ENCODE assay signal across 15 mouse cellular contexts in the genomic region with DNA sequence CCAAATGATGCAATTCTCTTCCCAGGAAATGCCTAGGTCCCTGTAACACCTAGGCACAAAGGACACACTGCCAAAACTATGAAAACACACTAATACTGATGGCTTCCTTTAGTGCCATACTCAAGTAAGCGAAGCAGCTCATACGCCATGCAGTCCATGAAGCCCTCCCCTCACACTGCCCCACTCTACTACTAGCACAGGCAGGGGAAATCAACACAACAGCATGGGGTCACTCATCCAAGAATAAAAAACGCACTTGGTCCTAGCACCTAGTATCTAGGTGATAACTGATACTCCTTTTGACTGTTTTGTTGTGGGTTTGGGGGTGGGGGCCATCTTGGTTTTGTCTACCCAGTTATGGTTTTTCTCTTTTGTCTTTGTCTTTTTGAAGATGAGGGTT. TPM values are rescaled to one million over a fixed set of nuclear protein-coding genes. Genes with fewer than 3 reads are reported as not detected.
DNase-seq lines count a peak whose midpoint lies in the region; ATAC-seq and TF ChIP-seq lines count a peak whose summit lies in the region.
"Had no signal": no experiment of that assay in that cellular context is flagged by ENCODE, and none has a peak within 500 bp of the region (broad histone marks: within the 10 kb centered on the region; RNA-seq: fewer than 3 reads in every experiment).

No protein-coding gene starts in this region.

- H3K36me3 ChIP-seq in hindbrain, embryonic 12.5 days, result peaks cover 15% of the 10 kb centered on the region; the same call in 1 of the 2 replicates
- H3K36me3 ChIP-seq in hindbrain, embryonic 11.5 days (ENCODE audit: control insufficient read depth, insufficient read depth, low read length), result no peaks in the 10 kb centered on the region
- peaks cover 7% of the 10 kb centered on the region for H3K36me3 ChIP-seq in midbrain, embryonic 13.5 days
- H3K36me3 ChIP-seq in midbrain, postnatal 0 days (ENCODE audit: insufficient read depth, low read length), result no peaks in the 10 kb centered on the region
- peaks cover 11% of the 10 kb centered on the region for H3K36me3 ChIP-seq in forebrain, postnatal 0 days (ENCODE audit: insufficient read depth)

- 89% methylated on average over 3 of the region's 3 CpGs for WGBS in hindbrain, embryonic 12.5 days
- WGBS in hindbrain, embryonic 11.5 days, result 89% methylated on average over 3 of the region's 3 CpGs
- WGBS in midbrain, embryonic 13.5 days, result 89% methylated on average over 3 of the region's 3 CpGs
- 82% methylated on average over 3 of the region's 3 CpGs for WGBS in midbrain, postnatal 0 days
- WGBS in forebrain, postnatal 0 days, result 92% methylated on average over 3 of the region's 3 CpGs

- no peak overlapping the region for H3K4me3 ChIP-seq in hindbrain, embryonic 12.5 days
- H3K4me3 ChIP-seq in hindbrain, embryonic 11.5 days (ENCODE audit: low read depth, low read length), result no peak overlapping the region
- H3K4me3 ChIP-seq in midbrain, embryonic 13.5 days (replicated peaks), result no peak overlapping the region
- H3K4me3 ChIP-seq in midbrain, postnatal 0 days (ENCODE audit: low read depth, low read length), result no peak overlapping the region
- H3K4me3 ChIP-seq in forebrain, postnatal 0 days (ENCODE audit: low read depth, low read length), result no peak overlapping the region
- H3K4me3 ChIP-seq: heart, adult 2 months; heart, embryonic 15.5 days; limb, embryonic 10.5 days had no signal

- ATAC-seq in hindbrain, embryonic 12.5 days (ENCODE audit: low FRiP score), result peak; percentile 43; the same call in 1 of the 2 replicates
- ATAC-seq in hindbrain, embryonic 11.5 days (ENCODE audit: low FRiP score), result no peak
- peak; percentile 55 for ATAC-seq in midbrain, embryonic 13.5 days
- no peak for ATAC-seq in midbrain, postnatal 0 days (ENCODE audit: low FRiP score)
- ATAC-seq in forebrain, postnatal 0 days, result peak; percentile 42
- ATAC-seq in inflammation-experienced regulatory T-cells, adult 6 months, result peak; percentile 16

- no peaks in the 10 kb centered on the region for H3K27me3 ChIP-seq in hindbrain, embryonic 12.5 days
- no peaks in the 10 kb centered on the region for H3K27me3 ChIP-seq in hindbrain, embryonic 11.5 days (ENCODE audit: control insufficient read depth, insufficient read depth, low read length)
- H3K27me3 ChIP-seq in midbrain, embryonic 13.5 days, result no peaks in the 10 kb centered on the region
- no peaks in the 10 kb centered on the region for H3K27me3 ChIP-seq in midbrain, postnatal 0 days (ENCODE audit: insufficient read depth, low read length)
- no peaks in the 10 kb centered on the region for H3K27me3 ChIP-seq in forebrain, postnatal 0 days (ENCODE audit: insufficient read depth, low read length)
- H3K27me3 ChIP-seq: heart, embryonic 15.5 days had no signal

- no peak overlapping the region for H3K9ac ChIP-seq in hindbrain, embryonic 12.5 days
- H3K9ac ChIP-seq in hindbrain, embryonic 11.5 days (ENCODE audit: low read depth, low read length), result no peak overlapping the region
- H3K9ac ChIP-seq in midbrain, embryonic 13.5 days (replicated peaks), result no peak overlapping the region
- H3K9ac ChIP-seq in midbrain, postnatal 0 days (replicated peaks; ENCODE audit: low read length, poor library complexity, severe bottlenecking), result no peak overlapping the region
- H3K9ac ChIP-seq in forebrain, postnatal 0 days, result 0 out of 2 replicates have a peak overlapping the region, but pooled peaks have one; percentile 31
- H3K9ac ChIP-seq: heart, embryonic 15.5 days had no signal

- H3K4me2 ChIP-seq in hindbrain, embryonic 12.5 days (replicated peaks), result no peak overlapping the region
- H3K4me2 ChIP-seq in hindbrain, embryonic 11.5 days (replicated peaks; ENCODE audit: low read depth, low read length), result no peak overlapping the region
- no peak overlapping the region for H3K4me2 ChIP-seq in midbrain, embryonic 13.5 days (replicated peaks)
- no peak overlapping the region for H3K4me2 ChIP-seq in midbrain, postnatal 0 days (ENCODE audit: low read depth, low read length, poor library complexity, severe bottlenecking)
- no peak overlapping the region for H3K4me2 ChIP-seq in forebrain, postnatal 0 days (ENCODE audit: low read depth)
- H3K4me2 ChIP-seq: heart, embryonic 15.5 days; liver, embryonic 11.5 days had no signal

- DNase-seq in hindbrain, embryonic 11.5 days (ENCODE audit: low spot score), result no peak
- DNase-seq in midbrain, postnatal 0 days (ENCODE audit: low spot score), result no peak
- DNase-seq in forebrain, postnatal 0 days, result no peak
- DNase-seq in adrenal gland, adult 18-20 months (ENCODE audit: low spot score in 2 of 2), result no peak
- no peak for DNase-seq in right cerebral cortex, postnatal 36 days (ENCODE audit: low spot score in 2 of 2)

- H3K4me1 ChIP-seq in hindbrain, embryonic 12.5 days, result peaks cover 18% of the 10 kb centered on the region
- no peaks in the 10 kb centered on the region for H3K4me1 ChIP-seq in hindbrain, embryonic 11.5 days (replicated peaks; ENCODE audit: control insufficient read depth, insufficient read depth, low read length)
- peaks cover 24% of the 10 kb centered on the region for H3K4me1 ChIP-seq in midbrain, embryonic 13.5 days (replicated peaks)
- peaks cover 12% of the 10 kb centered on the region; the same call in 1 of the 2 replicates for H3K4me1 ChIP-seq in midbrain, postnatal 0 days (ENCODE audit: insufficient read depth, low read length)
- peaks cover 11% of the 10 kb centered on the region; the same call in 1 of the 2 replicates for H3K4me1 ChIP-seq in forebrain, postnatal 0 days (ENCODE audit: insufficient read depth)

- H3K9me3 ChIP-seq in hindbrain, embryonic 12.5 days (replicated peaks), result no peaks in the 10 kb centered on the region
- no peaks in the 10 kb centered on the region for H3K9me3 ChIP-seq in hindbrain, embryonic 11.5 days (ENCODE audit: control insufficient read depth, low read length)
- H3K9me3 ChIP-seq in midbrain, embryonic 13.5 days, result no peaks in the 10 kb centered on the region
- H3K9me3 ChIP-seq in midbrain, postnatal 0 days (ENCODE audit: low read length), result no peaks in the 10 kb centered on the region
- no peaks in the 10 kb centered on the region for H3K9me3 ChIP-seq in forebrain, postnatal 0 days (ENCODE audit: low read length)
- H3K9me3 ChIP-seq: G1E; heart, embryonic 15.5 days; limb, embryonic 10.5 days had no signal

- TF ChIP-seq CTCF in midbrain, postnatal 0 days (IDR thresholded peaks at IDR 0.05), result no peak
- TF ChIP-seq CTCF in forebrain, postnatal 0 days (IDR thresholded peaks at IDR 0.05; ENCODE audit: low read depth), result no peak

- no peak overlapping the region for H3K27ac ChIP-seq in hindbrain, embryonic 12.5 days
- no peak overlapping the region for H3K27ac ChIP-seq in hindbrain, embryonic 11.5 days (ENCODE audit: low read depth, low read length)
- H3K27ac ChIP-seq in midbrain, embryonic 13.5 days, result no peak overlapping the region
- H3K27ac ChIP-seq in midbrain, postnatal 0 days (ENCODE audit: low read depth, low read length), result no peak overlapping the region
- peak overlapping the region; percentile 46; the same call in 1 of the 2 replicates for H3K27ac ChIP-seq in forebrain, postnatal 0 days (ENCODE audit: low read depth, low read length)
- H3K27ac ChIP-seq: heart, adult 2 months; limb, embryonic 10.5 days had no signal

RNA-seq across cellular contexts. Expression of a gene that starts 12.4 kb away (rescaled TPM):
- polyA plus RNA-seq in hindbrain, embryonic 12.5 days (2016; fragmentation: Nextera tagmentation; extraction: Ambion mirVana), result 0.40 and 0.41 TPM in 2 replicates
- 0.43 and 1.2 TPM in 2 replicates for polyA plus RNA-seq in hindbrain, embryonic 11.5 days (2014; fragmentation: Nextera tagmentation; extraction: Ambion mirVana)
- polyA plus RNA-seq in midbrain, embryonic 13.5 days (2015; fragmentation: Nextera tagmentation; extraction: Ambion mirVana), result 0.59 and 1.0 TPM in 2 replicates
- total RNA-seq in midbrain, postnatal 0 days (2014; rRNA removed), result 0.11 and 0.42 TPM in 2 replicates
- 0.23 and 0.33 TPM in 2 replicates for polyA plus RNA-seq in midbrain, postnatal 0 days (2015; fragmentation: Nextera tagmentation; extraction: Ambion mirVana)
- 0.15 and 0.29 TPM in 2 replicates for total RNA-seq in forebrain, postnatal 0 days (2014; rRNA removed)
- 0.44 and 0.47 TPM in 2 replicates for polyA plus RNA-seq in forebrain, postnatal 0 days (2015; fragmentation: Nextera tagmentation; extraction: Ambion mirVana)
- polyA plus RNA-seq in inflammation-experienced regulatory T-cells, adult 6 months (2017; shearing (Covaris generic)), result not detected
- under 1 TPM in 1 of 2 experiments, not detected in 1; 0.42 TPM for total RNA-seq in adrenal gland, adult 18-20 months (2021)
- total RNA-seq: gastrocnemius, postnatal 10 days; heart, adult 2 months; hematopoietic stem cell, adult 5-6 weeks had no signal
- polyA plus RNA-seq: G1E; heart, adult 2 months had no signal

RNA-seq across cellular contexts. Expression of a gene that starts 12.8 kb away (rescaled TPM):
- polyA plus RNA-seq in hindbrain, embryonic 12.5 days (2016; fragmentation: Nextera tagmentation; extraction: Ambion mirVana), result 57.7 and 58.6 TPM in 2 replicates
- polyA plus RNA-seq in hindbrain, embryonic 11.5 days (2014; fragmentation: Nextera tagmentation; extraction: Ambion mirVana), result 40.8 and 43.9 TPM in 2 replicates
- polyA plus RNA-seq in midbrain, embryonic 13.5 days (2015; fragmentation: Nextera tagmentation; extraction: Ambion mirVana), result 62.7 and 65.7 TPM in 2 replicates
- 68.1 and 69.5 TPM in 2 replicates for total RNA-seq in midbrain, postnatal 0 days (2014; rRNA removed)
- polyA plus RNA-seq in midbrain, postnatal 0 days (2015; fragmentation: Nextera tagmentation; extraction: Ambion mirVana), result 70.7 and 75.6 TPM in 2 replicates
- 57.2 and 61.6 TPM in 2 replicates for total RNA-seq in forebrain, postnatal 0 days (2014; rRNA removed)
- polyA plus RNA-seq in forebrain, postnatal 0 days (2015; fragmentation: Nextera tagmentation; extraction: Ambion mirVana), result 60.9 and 70.7 TPM in 2 replicates
- 10 to 100 TPM; 26.7 to 38.8 (median 38.5) TPM for polyA plus RNA-seq in inflammation-experienced regulatory T-cells, adult 6 months (2017; shearing (Covaris generic))
- total RNA-seq in adrenal gland, adult 18-20 months (2021), result 10 to 100 TPM; 54.9 to 64.9 TPM

RNA-seq across cellular contexts. Expression of a gene that starts 42.5 kb away (rescaled TPM):
- polyA plus RNA-seq in hindbrain, embryonic 12.5 days (2016; fragmentation: Nextera tagmentation; extraction: Ambion mirVana), result 0.05 TPM in 1 of 2 replicates, not detected in the other
- polyA plus RNA-seq in hindbrain, embryonic 11.5 days (2014; fragmentation: Nextera tagmentation; extraction: Ambion mirVana), result not detected in 2 replicates
- 0.05 TPM in 1 of 2 replicates, not detected in the other for polyA plus RNA-seq in midbrain, embryonic 13.5 days (2015; fragmentation: Nextera tagmentation; extraction: Ambion mirVana)
- total RNA-seq in midbrain, postnatal 0 days (2014; rRNA removed), result 0.05 TPM in 1 of 2 replicates, not detected in the other
- 0.09 and 0.11 TPM in 2 replicates for polyA plus RNA-seq in midbrain, postnatal 0 days (2015; fragmentation: Nextera tagmentation; extraction: Ambion mirVana)
- total RNA-seq in forebrain, postnatal 0 days (2014; rRNA removed), result not detected in 2 replicates
- not detected in 2 replicates for polyA plus RNA-seq in forebrain, postnatal 0 days (2015; fragmentation: Nextera tagmentation; extraction: Ambion mirVana)
- polyA plus RNA-seq in inflammation-experienced regulatory T-cells, adult 6 months (2017; shearing (Covaris generic)), result not detected
- total RNA-seq in adrenal gland, adult 18-20 months (2021), result under 1 TPM in 1 of 2 experiments, not detected in 1; 0.06 TPM
- total RNA-seq: hematopoietic stem cell, adult 5-6 weeks had no signal
- polyA plus RNA-seq: G1E; heart, embryonic 15.5 days had no signal

Comparison
In these comparisons a context has a peak if more than half of its experiments do, and no peak if none do; other contexts are left out.
1. ATAC-seq: peak in hindbrain, embryonic 12.5 days (single experiment), midbrain, embryonic 13.5 days (single experiment), forebrain, postnatal 0 days (single experiment) and inflammation-experienced regulatory T-cells, adult 6 months (single experiment); none in hindbrain, embryonic 11.5 days (single experiment) and midbrain, postnatal 0 days (single experiment).